Mouse (Mus musculus): ENCODE results near the gene Smpd2.

GRCm38 (mm10) chr10:41464401-41464955, 25.7 kb downstream of the Smpd2 start:
- TF ChIP-seq CTCF (IDR thresholded peaks at IDR 0.05; ENCODE audit: insufficient read depth, low read length) (no peak), POLR2A (IDR thresholded peaks at IDR 0.05; ENCODE audit: borderline replicate concordance, extremely low read depth, low read depth, low read length) (no peak)
